Mouse (Mus musculus): Measurements from ENCODE around the gene Gm5150.
"Not testable (repeated sequence)": the region's sequence is repeated elsewhere in the genome, so short reads cannot be mapped to it uniquely, and the experiment has no call there.

Gm5150 gene

DNA sequence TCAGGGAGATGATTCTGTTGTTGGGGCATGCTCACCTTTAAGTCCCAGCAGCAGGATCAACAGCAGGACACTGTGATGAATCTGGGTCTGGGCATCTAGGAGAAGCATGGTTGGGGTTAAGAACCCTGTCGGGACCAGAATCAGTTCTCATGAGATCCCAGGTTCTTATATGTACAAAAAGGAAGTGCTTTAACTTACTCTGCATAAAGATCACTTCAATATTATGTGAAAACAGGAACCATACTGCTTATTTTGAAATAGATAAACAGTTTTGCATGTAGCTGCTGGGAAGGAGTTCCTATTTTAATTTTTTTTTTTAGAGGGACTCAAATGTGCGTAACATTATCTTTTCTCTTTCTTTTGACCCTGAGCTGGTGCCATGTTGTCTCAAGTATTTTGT is at the start of gene Gm5150:
Gm5150 (minus strand) TSS at position 223 of the 400 bp plus-strand sequence.
- DNase-seq = no peak

GRCm38 (mm10) chr3:16051736-16052135 is 45.5 kb upstream of the Gm5150 start:
- DNase-seq = not testable (repeated sequence)

- no peak for DNase-seq
Measured at GRCm38 (mm10) chr3:16047288-16047687, 41.1 kb upstream of the Gm5150 start.

GRCm38 (mm10) chr3:16043315-16043714 is 37.1 kb upstream of the Gm5150 start:
- DNase-seq = peak; percentile 24 to 74

DNA sequence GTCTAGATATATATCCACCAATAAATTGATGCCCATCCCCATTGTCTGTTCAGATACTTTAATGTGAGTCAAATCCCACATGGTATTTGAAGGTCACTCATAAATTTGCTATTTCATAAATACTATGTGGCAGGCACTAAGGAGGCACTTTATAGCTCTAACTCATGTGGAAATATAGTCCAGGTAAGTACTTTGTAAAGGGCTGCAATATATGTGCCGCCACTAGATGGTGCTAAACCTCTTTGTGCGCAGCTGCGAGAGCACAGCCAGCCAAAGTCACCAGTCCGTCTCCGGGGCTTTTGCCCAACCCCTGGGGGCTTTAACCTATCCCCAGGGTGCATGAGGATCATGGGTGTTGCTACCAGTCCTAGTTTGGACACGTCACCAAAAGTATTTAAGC is 18.8 kb upstream of the Gm5150 start:
- peak; percentile 59 to 83 for DNase-seq

DNA sequence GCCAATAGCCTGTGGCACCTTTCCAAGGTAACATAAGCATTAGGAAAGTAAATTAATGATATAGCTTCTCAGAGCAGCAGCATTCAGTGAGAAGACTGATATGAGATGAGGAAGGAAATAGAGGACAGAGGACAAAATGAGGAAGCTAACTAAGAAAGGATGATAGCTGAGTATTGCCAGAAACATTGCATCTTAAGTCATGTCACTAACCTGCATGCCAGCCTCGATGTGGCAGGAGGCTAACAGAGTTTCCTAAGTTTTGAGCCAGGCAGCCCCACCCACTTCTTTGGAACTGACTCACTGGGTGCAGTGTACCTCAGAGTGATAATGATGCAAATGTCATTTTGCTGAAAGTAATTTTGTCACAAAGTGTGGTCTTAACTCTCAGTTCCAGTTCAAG is 16.0 kb upstream of the Gm5150 start:
- DNase-seq = no peak

DNA sequence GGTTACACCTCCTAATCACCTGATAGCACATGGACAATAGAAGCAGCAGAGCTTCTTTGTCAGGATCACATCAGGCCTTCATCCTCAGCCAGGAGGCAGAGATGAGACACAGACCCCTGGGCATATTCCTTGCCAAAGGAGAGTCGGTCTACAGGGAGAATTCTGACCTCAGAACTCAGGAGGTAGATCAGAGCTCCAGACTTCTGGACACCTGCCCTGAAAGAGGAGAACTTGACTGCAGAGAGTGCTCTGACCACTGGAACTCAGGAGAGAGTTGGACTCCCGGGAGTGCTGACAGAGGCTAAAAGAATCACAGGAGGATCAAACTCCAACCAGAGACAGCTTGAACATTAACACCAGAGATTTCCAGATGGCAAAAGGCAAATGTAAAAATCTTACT is 8.2 kb upstream of the Gm5150 start:
- DNase-seq = peak; percentile 80 to 86

GRCm38 (mm10) chr3:16007827-16008226 is 1.6 kb upstream of the Gm5150 start:
- no peak for DNase-seq

DNA sequence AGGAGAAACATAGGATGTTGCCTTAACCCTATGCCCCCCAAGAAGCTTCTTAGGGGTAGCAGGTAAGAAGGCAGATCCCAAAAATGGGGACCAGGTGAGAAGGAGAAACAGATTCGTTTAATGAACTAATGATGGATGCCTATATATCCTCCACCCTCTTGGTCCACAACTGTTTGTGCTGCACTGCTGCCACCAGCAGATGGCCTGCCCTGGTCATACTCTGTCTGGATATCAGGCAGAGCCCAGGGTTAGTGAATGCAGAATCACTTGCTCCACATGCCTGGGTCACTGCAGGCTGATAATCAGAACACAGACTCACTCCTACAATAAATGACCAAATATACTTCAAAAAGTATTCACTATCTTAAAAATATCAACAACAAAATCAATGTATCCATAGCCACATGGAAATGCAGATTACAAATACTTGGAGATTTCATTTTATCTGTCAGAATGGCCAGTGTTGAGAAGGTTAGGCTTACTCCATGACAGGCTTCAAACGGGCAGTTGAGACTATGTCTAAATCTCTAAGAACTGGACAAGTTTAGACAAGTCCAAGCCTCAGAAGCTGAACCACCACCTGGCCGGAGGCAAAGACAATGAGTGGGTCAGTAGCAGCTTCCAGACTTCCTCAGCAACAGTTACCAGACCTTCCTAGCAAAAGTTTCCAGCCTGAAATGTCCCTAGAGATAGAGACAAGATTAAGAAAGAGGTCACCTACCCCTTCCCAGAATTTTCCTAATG is 2.2 kb downstream of the Gm5150 start:
- DNase-seq = no peak

- DNase-seq = not testable (repeated sequence)
Measured at GRCm38 (mm10) chr3:15999479-15999878, 6.8 kb downstream of the Gm5150 start.

- peak; percentile 11 to 18 for DNase-seq
Measured at GRCm38 (mm10) chr3:15982216-15982615, 24.0 kb downstream of the Gm5150 start.

GRCm38 (mm10) chr3:15956921-15957320 is 49.3 kb downstream of the Gm5150 start:
- peak; percentile 30 to 70 for DNase-seq

All from kidney, adult 8-10 months (tissue).